Mouse (Mus musculus): ENCODE data around the gene Lrrk1.

Gene Lrrk1

GRCm38 (mm10) chr7:66387813-66388521 lies at the start of gene Lrrk1:
Gene Lrrk1, minus strand, starts transcription at chr7:66388350.
- DNase-seq: no peak

- peak; percentile 53 for DNase-seq
Measured at GRCm38 (mm10) chr7:66434453-66434935, 46.3 kb upstream of the Lrrk1 start.

- DNase-seq: no peak
Measured at GRCm38 (mm10) chr7:66427437-66428161, 39.4 kb upstream of the Lrrk1 start, which contains the start of gene Aldh1a3. Gene Aldh1a3, minus strand, starts transcription at chr7:66427517.

- no peak for DNase-seq
Measured at GRCm38 (mm10) chr7:66427053-66427436, 38.9 kb upstream of the Lrrk1 start.

- no peak for DNase-seq
Measured at GRCm38 (mm10) chr7:66421903-66422302, 33.8 kb upstream of the Lrrk1 start.

- no peak for DNase-seq
Measured at GRCm38 (mm10) chr7:66418981-66419380, 30.8 kb upstream of the Lrrk1 start.

- DNase-seq: no peak
Measured at GRCm38 (mm10) chr7:66416829-66417228, 28.7 kb upstream of the Lrrk1 start.

GRCm38 (mm10) chr7:66413093-66413492 lies 24.9 kb upstream of the Lrrk1 start:
- no peak for DNase-seq

- no peak for DNase-seq
Measured at GRCm38 (mm10) chr7:66409433-66409832, 21.3 kb upstream of the Lrrk1 start.

- DNase-seq: no peak
Measured at GRCm38 (mm10) chr7:66406971-66407370, 18.8 kb upstream of the Lrrk1 start.

GRCm38 (mm10) chr7:66405951-66406721 lies 18.0 kb upstream of the Lrrk1 start:
- no peak for DNase-seq

- DNase-seq: no peak
Measured at GRCm38 (mm10) chr7:66405541-66405940, 17.4 kb upstream of the Lrrk1 start.

GRCm38 (mm10) chr7:66404802-66405201 lies 16.7 kb upstream of the Lrrk1 start:
- no peak for DNase-seq

GRCm38 (mm10) chr7:66404141-66404540 lies 16.0 kb upstream of the Lrrk1 start:
- DNase-seq: no peak

GRCm38 (mm10) chr7:66402876-66403275 lies 14.7 kb upstream of the Lrrk1 start:
- DNase-seq: no peak

- DNase-seq: no peak
Measured at GRCm38 (mm10) chr7:66401605-66402004, 13.5 kb upstream of the Lrrk1 start.

- DNase-seq: no peak
Measured at GRCm38 (mm10) chr7:66397288-66397687, 9.1 kb upstream of the Lrrk1 start.

- DNase-seq: peak; percentile 39
Measured at GRCm38 (mm10) chr7:66388621-66389532, 727 bp upstream of the Lrrk1 start.

- no peak for DNase-seq
Measured at GRCm38 (mm10) chr7:66387419-66387812, 734 bp downstream of the Lrrk1 start.

- DNase-seq: no peak
Measured at GRCm38 (mm10) chr7:66386411-66386810, 1.7 kb downstream of the Lrrk1 start.

- DNase-seq: no peak
Measured at GRCm38 (mm10) chr7:66385826-66386225, 2.3 kb downstream of the Lrrk1 start.

- no peak for DNase-seq
Measured at GRCm38 (mm10) chr7:66384891-66385290, 3.3 kb downstream of the Lrrk1 start.

Measured in cerebellum, adult 8-10 months (tissue).